Mouse (Mus musculus) neural tube, embryonic 10.5 days (tissue): Measurements from ENCODE around the gene Nsun3.

Experiments
- DNase-seq: peaks from one replicate; pipeline ENCODE4 v3.0.0-alpha.2; 2017; ENCODE audit warnings: low spot score; ENCODE audit errors: extremely low spot score

Gene Nsun3

GRCm38 (mm10) chr16:62786621-62787331 lies at the start of gene Nsun3:
TSS of gene Nsun3 (minus strand) at chr16:62786818.
- DNase-seq, result peak; percentile 94

GRCm38 (mm10) chr16:62834016-62834735 lies 47.6 kb upstream of the Nsun3 start:
- DNase-seq, result no peak

GRCm38 (mm10) chr16:62832481-62832880 lies 45.9 kb upstream of the Nsun3 start:
- DNase-seq, result peak; percentile 44

- DNase-seq, result no peak
Measured at GRCm38 (mm10) chr16:62832027-62832426, 45.4 kb upstream of the Nsun3 start.

- DNase-seq, result no peak
Measured at GRCm38 (mm10) chr16:62826156-62827001, 39.8 kb upstream of the Nsun3 start.

GRCm38 (mm10) chr16:62822472-62822871 lies 35.9 kb upstream of the Nsun3 start:
- no peak for DNase-seq

- no peak for DNase-seq
Measured at GRCm38 (mm10) chr16:62814491-62814890, 27.9 kb upstream of the Nsun3 start, which contains the start of gene Stx19. TSS of gene Stx19 (plus strand) at chr16:62814676.

GRCm38 (mm10) chr16:62813790-62814189 lies 27.2 kb upstream of the Nsun3 start:
- no peak for DNase-seq

- no peak for DNase-seq
Measured at GRCm38 (mm10) chr16:62810855-62811254, 24.2 kb upstream of the Nsun3 start.

GRCm38 (mm10) chr16:62807249-62807979 lies 20.8 kb upstream of the Nsun3 start:
- DNase-seq, result no peak

- no peak for DNase-seq
Measured at GRCm38 (mm10) chr16:62804621-62805020, 18.0 kb upstream of the Nsun3 start.

- DNase-seq, result no peak
Measured at GRCm38 (mm10) chr16:62799839-62800238, 13.2 kb upstream of the Nsun3 start.

GRCm38 (mm10) chr16:62799426-62799825 lies 12.8 kb upstream of the Nsun3 start:
- no peak for DNase-seq

GRCm38 (mm10) chr16:62798808-62799207 lies 12.2 kb upstream of the Nsun3 start:
- DNase-seq, result no peak

- DNase-seq, result no peak
Measured at GRCm38 (mm10) chr16:62796608-62797007, 10.0 kb upstream of the Nsun3 start.

GRCm38 (mm10) chr16:62782229-62782628 lies 4.4 kb downstream of the Nsun3 start:
- no peak for DNase-seq

GRCm38 (mm10) chr16:62778282-62778681 lies 8.3 kb downstream of the Nsun3 start:
- DNase-seq, result no peak

GRCm38 (mm10) chr16:62776034-62776433 lies 10.6 kb downstream of the Nsun3 start:
- DNase-seq, result no peak

GRCm38 (mm10) chr16:62773462-62773861 lies 13.2 kb downstream of the Nsun3 start:
- no peak for DNase-seq

- DNase-seq, result peak; percentile 20
Measured at GRCm38 (mm10) chr16:62758340-62758739, 28.3 kb downstream of the Nsun3 start.

GRCm38 (mm10) chr16:62755307-62755706 lies 31.3 kb downstream of the Nsun3 start:
- DNase-seq, result no peak
